ENCODE assay signal across 15 mouse cellular contexts in the genomic region with DNA sequence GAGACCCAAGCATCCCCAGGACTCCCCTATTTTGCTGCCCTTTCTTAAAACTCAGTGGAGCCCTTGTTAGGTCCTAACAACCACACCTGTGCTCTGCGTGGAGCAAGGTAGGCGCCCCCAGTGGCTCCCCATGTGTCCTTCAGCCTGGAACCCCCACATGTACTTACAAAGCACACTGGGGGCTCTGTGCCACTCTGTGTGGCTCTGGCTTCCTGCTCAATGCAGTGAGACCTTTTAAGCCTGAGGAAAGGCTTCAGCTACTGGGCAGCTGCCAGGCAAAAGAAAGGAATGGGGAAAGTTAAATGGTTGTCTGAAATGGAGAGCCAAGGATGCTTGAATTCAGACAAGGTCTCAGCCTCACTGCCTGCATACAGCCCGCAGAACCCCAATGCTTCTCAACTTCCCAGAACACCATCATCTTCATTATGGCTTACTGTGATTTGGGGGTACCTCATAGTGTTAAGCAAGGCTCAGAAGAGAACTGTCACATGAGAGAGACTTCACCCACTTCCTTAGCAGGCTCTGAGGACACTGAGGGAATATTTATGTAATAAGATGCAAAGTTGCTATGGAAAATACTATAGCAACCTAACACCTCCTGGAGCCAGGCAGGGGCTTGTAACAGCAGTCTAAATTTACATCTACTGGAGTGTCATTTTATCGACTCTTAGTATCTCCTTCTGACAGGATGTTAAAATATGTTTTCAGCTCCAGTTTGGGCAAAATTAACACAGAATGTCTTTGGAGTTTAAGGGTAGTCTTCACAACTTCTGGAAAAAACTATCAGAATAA.
DNase-seq lines count a peak whose midpoint lies in the region; ATAC-seq and TF ChIP-seq lines count a peak whose summit lies in the region.
"Had no signal": no experiment of that assay in that cellular context is flagged by ENCODE, and none has a peak within 500 bp of the region (broad histone marks: within the 10 kb centered on the region; RNA-seq: fewer than 3 reads in every experiment).

No protein-coding gene starts in this region.

- H3K4me3 ChIP-seq in midbrain, embryonic 13.5 days (replicated peaks), result no peak overlapping the region
- H3K4me3 ChIP-seq in midbrain, embryonic 10.5 days, result no peak overlapping the region
- H3K4me3 ChIP-seq in left cerebral cortex, adult 2 months, result no peak overlapping the region
- H3K4me3 ChIP-seq: heart, embryonic 13.5 days; midbrain, embryonic 12.5 days had no signal

- no peaks in the 10 kb centered on the region for H3K36me3 ChIP-seq in midbrain, embryonic 13.5 days
- H3K36me3 ChIP-seq in midbrain, embryonic 10.5 days, result no peaks in the 10 kb centered on the region
- H3K36me3 ChIP-seq: heart, embryonic 13.5 days; midbrain, embryonic 12.5 days had no signal

- H3K27ac ChIP-seq in midbrain, embryonic 13.5 days, result no peak overlapping the region
- no peak overlapping the region for H3K27ac ChIP-seq in midbrain, embryonic 10.5 days (replicated peaks)
- H3K27ac ChIP-seq in left cerebral cortex, adult 2 months, result peak overlapping the region; percentile 78
- H3K27ac ChIP-seq: heart, embryonic 13.5 days; kidney, postnatal 0 days; midbrain, embryonic 12.5 days had no signal

- 73% methylated on average over 4 of the region's 4 CpGs for WGBS in midbrain, embryonic 13.5 days
- WGBS in midbrain, embryonic 10.5 days, result 72% methylated on average over 4 of the region's 4 CpGs

- H3K9me3 ChIP-seq in midbrain, embryonic 13.5 days, result no peaks in the 10 kb centered on the region
- H3K9me3 ChIP-seq in midbrain, embryonic 10.5 days (replicated peaks), result no peaks in the 10 kb centered on the region
- H3K9me3 ChIP-seq: heart, embryonic 13.5 days; midbrain, embryonic 12.5 days had no signal

- no peak overlapping the region for H3K9ac ChIP-seq in midbrain, embryonic 13.5 days (replicated peaks)
- H3K9ac ChIP-seq: heart, embryonic 13.5 days; midbrain, embryonic 12.5 days had no signal

- no peak overlapping the region for H3K4me2 ChIP-seq in midbrain, embryonic 13.5 days (replicated peaks)
- H3K4me2 ChIP-seq: heart, embryonic 13.5 days; liver, embryonic 11.5 days; midbrain, embryonic 12.5 days had no signal

- no peak; the same call in none of the 2 replicates for TF ChIP-seq CTCF in left cerebral cortex, adult 2 months (IDR thresholded peaks at IDR 0.05)

- no peak for DNase-seq in frontal cortex, postnatal 25 days (ENCODE audit: low spot score in 2 of 2)
- no peak for DNase-seq in midbrain, embryonic 10.5 days (ENCODE audit: low spot score)
- DNase-seq in left cerebral cortex, adult 2 months (ENCODE audit: extremely low spot score in 1 of 2, low spot score in 2 of 2), result no peak
- peak; percentile 48 for DNase-seq in right cerebral cortex, postnatal 4 days
- DNase-seq in urinary bladder, postnatal 36 days (ENCODE audit: low spot score in 2 of 2), result no peak
- DNase-seq in gastrocnemius, postnatal 14 days, result no peak
- DNase-seq: adrenal gland, postnatal 14 days; gastrocnemius, postnatal 10 days; lung, postnatal 10 days had no signal

- intact Hi-C loops in left cerebral cortex, adult 2 months (cut with DNase I), result no loop called here
- intact Hi-C loops in gastrocnemius, postnatal 14 days (cut with DNase I; ENCODE audit: low total_unique reads), result no loop called here

- peak; percentile 97 for ATAC-seq in frontal cortex, adult (ENCODE audit: low TSS enrichment)
- ATAC-seq in midbrain, embryonic 13.5 days, result peak; percentile 27; the same call in 1 of the 2 replicates

- H3K4me1 ChIP-seq in midbrain, embryonic 13.5 days (replicated peaks), result peaks cover 21% of the 10 kb centered on the region
- peaks cover 13% of the 10 kb centered on the region for H3K4me1 ChIP-seq in midbrain, embryonic 10.5 days

- no peaks in the 10 kb centered on the region for H3K27me3 ChIP-seq in midbrain, embryonic 13.5 days
- H3K27me3 ChIP-seq in midbrain, embryonic 10.5 days (ENCODE audit: low read depth, poor library complexity, severe bottlenecking), result no peaks in the 10 kb centered on the region
- H3K27me3 ChIP-seq: heart, embryonic 13.5 days had no signal
